Mouse (Mus musculus) liver, embryonic 14.5 days (tissue): Measurements from ENCODE around the gene Ltb. TPM values are rescaled to one million over a fixed set of nuclear protein-coding genes. Genes with fewer than 3 reads are reported as not detected.

Experiments used
- ATAC-seq: fragments of 200-750 bp; cut with Nextera tagmentation; 2 replicates; pipeline ENCODE4 v1.8.0; 2017; ENCODE audit warnings: moderate number of reproducible peaks, mild to moderate bottlenecking, moderate library complexity; ENCODE audit not compliant: insufficient read depth
- DNase-seq, 3 experiments: peaks; one replicate each; pipeline ENCODE4 v3.0.0-alpha.2; 2012 to 2013; ENCODE audit warnings: low read depth in 3 of 3, low spot score in 3 of 3
- H3K27ac ChIP-seq: fragments of 300-500 bp; sonication (generic); 2 replicates; pipeline ENCODE4 v1.5.1; 2014; ENCODE audit warnings: moderate library complexity, mild to moderate bottlenecking, control low read depth, inconsistent platforms
- H3K27me3 ChIP-seq: fragments of 300-500 bp; sonication (generic); 2 replicates; pipeline ENCODE4 v1.6.1; 2014; ENCODE audit warnings: mild to moderate bottlenecking, low read length, moderate library complexity; ENCODE audit not compliant: control insufficient read depth, insufficient read depth
- H3K36me3 ChIP-seq: fragments of 300-500 bp; sonication (generic); replicated peaks from 2 replicates; pipeline ENCODE4 v1.6.1; 2014; ENCODE audit warnings: low read depth; ENCODE audit not compliant: control insufficient read depth, insufficient read depth
- H3K4me1 ChIP-seq, 2 experiments: fragments of 200-500 bp in 1 of 2; fragments of 300-500 bp in 1 of 2; sonication (generic) in 1 of 2; replicated peaks; 2 replicates each; pipeline ENCODE4 v1.6.1; 2012 to 2014; ENCODE audit warnings: antibody characterized with exemption in 1 of 2, inconsistent platforms in 1 of 2, low read length in 1 of 2; ENCODE audit not compliant: control insufficient read depth in 2 of 2, insufficient read depth in 2 of 2
- H3K4me2 ChIP-seq: fragments of 300-500 bp; sonication (generic); 2 replicates; pipeline ENCODE4 v1.6.1; 2014; ENCODE audit warnings: low read depth, mild to moderate bottlenecking, control low read depth, moderate library complexity
- H3K4me3 ChIP-seq, 2 experiments: fragments of 200-500 bp in 1 of 2; fragments of 300-500 bp in 1 of 2; sonication (generic) in 1 of 2; 2 replicates each; pipeline ENCODE4 v1.5.1; 2012 to 2014; ENCODE audit warnings: low read depth in 2 of 2, low read length in 2 of 2, mild to moderate bottlenecking in 2 of 2, control low read depth in 1 of 2, inconsistent platforms in 1 of 2, moderate library complexity in 1 of 2; ENCODE audit not compliant: insufficient read depth in 1 of 2
- H3K9ac ChIP-seq: fragments of 300-500 bp; sonication (generic); replicated peaks from 2 replicates; pipeline ENCODE4 v1.6.1; 2014; ENCODE audit warnings: mild to moderate bottlenecking, control low read depth, moderate library complexity
- H3K9me3 ChIP-seq: fragments of 300-500 bp; sonication (generic); 2 replicates; pipeline ENCODE4 v1.6.1; 2016; ENCODE audit warnings: low read length, mixed read lengths; ENCODE audit not compliant: control insufficient read depth
- CTCF ChIP-seq: IDR thresholded peaks from 2 replicates; pipeline ENCODE4 v1.5.1; 2016; ENCODE audit warnings: antibody characterized with exemption, low read depth, control low read depth
- EP300 ChIP-seq: IDR thresholded peaks from 2 replicates; pipeline ENCODE4 v1.6.1; 2016; ENCODE audit warnings: antibody characterized with exemption, low read depth
- WGBS: fragments of 180-500 bp; shearing (Covaris S2); extraction: QIAGEN DNeasy Blood & Tissue Kit; methylation state at CpG from one replicate; pipeline ENCODE4 v1.1.7; 2014; ENCODE audit not compliant: insufficient replicate concordance; 5-methylcytosine and 5-hydroxymethylcytosine counted together
- polyA plus RNA-seq, 2 experiments: library from polyadenylated mRNA; depleted of rRNA in 1 of 2; stranded (reverse) in 1 of 2; unstranded in 1 of 2; fragments of >200 nt; fragmentation: Nextera tagmentation in 1 of 2; extraction: Ambion mirVana in 1 of 2; gene quantifications; 2 replicates each; pipeline versions ENCODE4 v1.2.1 to v1.2.3; 2012 to 2014

Ltb gene
- polyA plus RNA-seq (2012; rRNA removed) (0.47 and 0.70 TPM in 2 replicates), polyA plus RNA-seq (2014; fragmentation: Nextera tagmentation; extraction: Ambion mirVana) (0.28 and 0.64 TPM in 2 replicates)

DNA sequence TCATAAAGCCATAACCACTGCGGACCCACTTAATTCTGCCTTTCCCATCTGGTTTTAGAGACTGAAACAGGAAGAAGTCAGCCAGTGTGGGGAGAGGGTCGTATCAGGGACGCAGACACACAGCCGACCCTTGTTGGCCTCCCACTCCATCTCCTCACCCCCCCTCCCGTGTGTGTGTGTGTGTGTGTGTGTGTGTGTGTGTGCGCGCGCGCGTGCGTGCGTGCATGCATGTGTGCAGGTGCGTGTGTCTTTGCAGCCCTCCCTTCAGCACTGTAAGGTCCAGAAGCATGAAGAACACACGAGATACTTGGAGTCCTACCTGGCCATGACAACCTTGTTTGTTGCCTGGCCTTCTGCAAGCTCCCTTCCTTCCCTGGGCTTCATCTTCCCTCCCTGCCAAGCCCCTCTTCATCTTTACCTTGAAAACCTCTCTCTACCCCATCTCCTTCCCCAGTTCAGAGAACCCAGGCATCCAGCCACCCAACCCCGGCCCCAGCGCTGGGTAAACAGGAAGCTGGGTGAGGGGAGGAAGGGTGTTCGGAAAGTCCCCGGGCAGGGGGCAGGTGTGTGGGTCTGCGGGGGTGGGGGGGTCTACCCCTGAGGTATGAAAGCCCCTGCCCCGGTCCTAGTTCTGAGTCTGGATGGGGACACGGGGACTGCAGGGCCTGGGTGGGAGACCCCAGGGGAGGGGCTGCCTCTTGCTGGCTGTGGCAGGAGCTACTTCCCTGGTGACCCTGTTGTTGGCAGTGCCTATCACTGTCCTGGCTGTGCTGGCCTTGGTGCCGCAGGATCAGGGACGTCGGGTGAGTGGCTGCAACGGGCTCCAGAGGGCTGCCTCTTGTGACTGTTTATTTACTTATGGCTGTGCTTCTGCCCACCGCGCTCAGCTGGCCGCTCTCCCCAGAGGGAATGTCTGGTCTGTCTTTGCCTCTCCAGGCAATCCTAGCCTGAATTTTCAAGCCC lies at the start of gene Ltb:
Gene Ltb (plus strand): TSS at position 559 of the 963 bp plus-strand sequence.
- DNase-seq, result no peak
- no peak within 1 kb of the TSS for H3K9ac ChIP-seq
- no peak for ATAC-seq
- H3K4me1 ChIP-seq, result peaks cover 0 to 13% of the 10 kb centered on the region in 2 experiments; a peak in 2 of 4 replicates
- TF ChIP-seq EP300 (no peak), CTCF (no peak)
- peak within 1 kb of the TSS; percentile 65 for H3K4me2 ChIP-seq
- H3K36me3 ChIP-seq, result no peaks in the 10 kb centered on the region
- peak within 1 kb of the TSS in 1 of 2 experiments; percentile 43; a peak in 1 of 4 replicates for H3K4me3 ChIP-seq
- 43% methylated on average over 28 of the region's 28 CpGs for WGBS
- H3K9me3 ChIP-seq, result no peaks in the 10 kb centered on the region
- H3K27me3 ChIP-seq, result peaks cover 14% of the 10 kb centered on the region
- H3K27ac ChIP-seq, result no peak within 1 kb of the TSS

DNA sequence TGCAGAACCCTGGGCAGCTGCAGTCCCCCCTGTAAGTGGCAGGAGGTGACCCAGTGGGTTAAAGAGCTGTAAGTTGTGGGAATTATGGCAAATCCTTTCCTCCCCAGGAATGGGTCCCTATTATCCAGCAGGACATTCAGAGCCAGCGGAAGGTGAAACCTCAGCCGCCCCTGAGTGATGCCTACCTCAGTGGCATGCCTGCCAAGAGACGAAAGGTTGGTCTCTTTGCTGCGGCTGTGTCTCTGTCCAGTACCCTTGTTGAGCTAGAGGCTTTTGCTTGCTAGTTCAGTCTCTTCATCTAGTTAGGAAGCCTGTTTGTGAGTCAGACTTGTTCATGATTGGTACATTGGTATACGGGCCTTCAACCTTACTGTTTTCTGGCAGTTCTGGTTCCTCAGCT lies 48.1 kb upstream of the Ltb start:
- Histone ChIP-seq H3K4me2 (no peak overlapping the region), H3K9me3 (no peaks in the 10 kb centered on the region), H3K4me3 (no peak overlapping the region), H3K27ac (no peak overlapping the region), H3K36me3 (peaks cover 82% of the 10 kb centered on the region), H3K4me1 (no peaks in the 10 kb centered on the region), H3K27me3 (no peaks in the 10 kb centered on the region), H3K9ac (no peak overlapping the region)
- TF ChIP-seq EP300, result no peak
- no peak for TF ChIP-seq CTCF
- ATAC-seq (no peak), DNase-seq (no peak)
- 78% methylated on average over 5 of the region's 5 CpGs for WGBS

DNA sequence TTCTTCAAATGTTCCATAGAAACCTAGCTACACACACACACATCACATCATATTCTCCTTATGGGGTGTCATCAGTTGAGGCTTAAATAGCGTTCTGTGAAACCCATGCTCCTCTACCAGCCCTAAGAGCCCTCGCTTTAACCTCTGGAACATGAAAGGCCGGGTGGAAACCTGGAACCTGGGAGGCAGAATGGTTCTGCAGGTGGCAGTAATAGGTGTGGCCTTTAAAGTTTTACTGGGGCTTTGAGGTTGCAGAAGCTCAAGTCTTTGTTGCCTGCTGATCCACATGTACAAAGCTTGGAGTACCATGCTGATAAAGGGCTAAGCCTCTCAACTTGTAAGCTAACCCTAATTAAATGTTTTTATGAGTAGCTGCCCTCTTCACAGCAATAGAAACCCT lies 46.9 kb upstream of the Ltb start:
- ATAC-seq, result no peak
- TF ChIP-seq CTCF (no peak), EP300 (no peak)
- WGBS, result 67% methylated on average over 3 of the region's 3 CpGs
- Histone ChIP-seq H3K9ac (no peak overlapping the region), H3K4me2 (no peak overlapping the region), H3K4me1 (no peaks in the 10 kb centered on the region), H3K9me3 (no peaks in the 10 kb centered on the region), H3K27me3 (no peaks in the 10 kb centered on the region), H3K27ac (no peak overlapping the region), H3K4me3 (no peak overlapping the region), H3K36me3 (peaks cover 82% of the 10 kb centered on the region)
- no peak for DNase-seq

DNA sequence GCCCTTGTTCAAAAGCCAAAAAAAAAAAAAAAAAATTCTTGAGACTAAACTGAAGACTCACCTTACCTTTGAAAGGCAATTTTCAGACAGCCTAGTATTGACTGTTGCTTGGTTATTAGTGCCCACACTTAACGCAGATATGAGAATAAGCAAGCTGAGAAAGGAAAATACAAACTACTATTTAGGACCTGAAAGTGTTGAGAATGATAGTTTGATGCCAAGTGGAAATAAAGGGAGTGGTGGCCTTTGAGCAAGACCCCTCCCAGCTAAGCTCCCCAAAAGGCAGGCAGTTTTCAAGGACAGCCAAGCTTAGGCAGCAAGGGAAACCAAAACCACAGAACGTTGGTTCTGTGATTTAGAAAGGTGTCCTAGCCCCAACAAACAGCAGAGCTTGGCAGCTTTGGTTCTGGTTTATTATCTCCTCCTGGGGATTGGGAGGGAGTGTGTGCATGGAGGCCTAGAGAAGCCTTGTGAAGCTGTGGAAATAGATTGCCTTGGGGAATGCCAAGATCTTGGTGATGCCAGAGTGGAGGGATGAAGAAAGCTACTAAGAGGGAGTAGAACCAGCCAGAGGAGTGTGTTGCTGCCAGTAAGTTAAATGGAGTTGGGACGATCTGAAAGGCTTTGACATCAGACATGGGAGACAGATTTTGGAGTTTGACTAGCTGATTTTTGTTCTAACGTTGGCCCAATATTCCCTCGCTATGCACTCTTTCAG lies 46.2 kb upstream of the Ltb start:
- H3K4me2 ChIP-seq, result no peak overlapping the region
- DNase-seq (no peak), ATAC-seq (no peak)
- H3K9ac ChIP-seq, result no peak overlapping the region
- H3K4me3 ChIP-seq, result no peak overlapping the region
- no peaks in the 10 kb centered on the region for H3K9me3 ChIP-seq
- no peaks in the 10 kb centered on the region for H3K4me1 ChIP-seq
- 66% methylated on average over 5 of the region's 5 CpGs for WGBS
- H3K27ac ChIP-seq, result no peak overlapping the region
- no peaks in the 10 kb centered on the region for H3K27me3 ChIP-seq
- peaks cover 82% of the 10 kb centered on the region for H3K36me3 ChIP-seq
- TF ChIP-seq CTCF (no peak), EP300 (no peak)

DNA sequence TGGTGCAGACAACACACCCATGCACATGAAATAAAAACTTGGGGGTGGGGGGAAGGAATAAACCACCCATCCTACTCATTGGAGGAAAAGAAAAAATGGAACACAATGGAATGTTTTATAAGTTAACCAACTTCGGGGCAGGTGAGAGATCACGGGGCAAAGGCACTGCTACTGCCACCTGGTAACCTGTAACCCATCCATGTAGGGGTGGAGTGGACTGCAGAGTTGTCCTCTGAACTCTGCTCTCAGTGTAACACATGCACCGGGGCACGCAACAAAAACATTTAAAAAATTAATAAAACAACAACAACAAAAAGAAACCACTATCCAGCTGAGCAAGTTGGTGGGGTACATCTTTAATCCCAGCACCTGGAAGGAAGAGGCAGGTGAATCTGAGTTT lies 42.1 kb upstream of the Ltb start:
- TF ChIP-seq EP300 (no peak), CTCF (no peak)
- H3K9me3 ChIP-seq, result no peaks in the 10 kb centered on the region
- ATAC-seq (no peak), DNase-seq (no peak)
- H3K4me3 ChIP-seq, result no peak overlapping the region
- no peak overlapping the region for H3K9ac ChIP-seq
- H3K4me2 ChIP-seq, result no peak overlapping the region
- peaks cover 84% of the 10 kb centered on the region for H3K36me3 ChIP-seq
- H3K4me1 ChIP-seq, result no peaks in the 10 kb centered on the region
- no peaks in the 10 kb centered on the region for H3K27me3 ChIP-seq
- H3K27ac ChIP-seq, result no peak overlapping the region
- WGBS, result 89% methylated on average over 4 of the region's 4 CpGs
